Mouse (Mus musculus) midbrain, embryonic 11.5 days (tissue): ENCODE measurements around the gene Plxdc2. TPM values are rescaled to one million over a fixed set of nuclear protein-coding genes. Genes with fewer than 3 reads are reported as not detected.

Experiments used
- ATAC-seq: fragments of 200-750 bp; cut with Nextera tagmentation; 2 replicates; pipeline ENCODE4 v1.8.0; 2017; ENCODE audit warnings: moderate TSS enrichment, moderate library complexity; ENCODE audit not compliant: low FRiP score
- DNase-seq: peaks from one replicate; pipeline ENCODE4 v3.0.0; 2015; ENCODE audit warnings: low spot score; ENCODE audit errors: missing footprints
- H3K27ac ChIP-seq: fragments of 300-500 bp; sonication (generic); 2 replicates; pipeline ENCODE4 v1.5.1; 2014; ENCODE audit warnings: low read depth, low read length
- H3K27me3 ChIP-seq: fragments of 300-500 bp; sonication (generic); 2 replicates; pipeline ENCODE4 v1.6.1; 2014; ENCODE audit warnings: mild to moderate bottlenecking, low read length, moderate library complexity, mixed read lengths; ENCODE audit not compliant: control insufficient read depth, insufficient read depth
- H3K36me3 ChIP-seq: fragments of 300-500 bp; sonication (generic); 2 replicates; pipeline ENCODE4 v1.6.1; 2014; ENCODE audit warnings: mild to moderate bottlenecking, low read length, moderate library complexity, mixed read lengths; ENCODE audit not compliant: control insufficient read depth, insufficient read depth
- H3K4me1 ChIP-seq: fragments of 300-500 bp; sonication (generic); 2 replicates; pipeline ENCODE4 v1.6.1; 2014; ENCODE audit warnings: low read length; ENCODE audit not compliant: control insufficient read depth, insufficient read depth
- H3K4me2 ChIP-seq: fragments of 300-500 bp; sonication (generic); 2 replicates; pipeline ENCODE4 v1.6.1; 2014; ENCODE audit warnings: mild to moderate bottlenecking, moderate library complexity
- H3K4me3 ChIP-seq: fragments of 300-500 bp; sonication (generic); 2 replicates; pipeline ENCODE4 v1.5.1; 2014; ENCODE audit warnings: low read depth, low read length
- H3K9ac ChIP-seq: fragments of 300-500 bp; sonication (generic); 2 replicates; pipeline ENCODE4 v1.6.1; 2014; ENCODE audit warnings: low read length
- H3K9me3 ChIP-seq: fragments of 300-500 bp; sonication (generic); 2 replicates; pipeline ENCODE4 v1.6.1; 2016; ENCODE audit warnings: low read length; ENCODE audit not compliant: control insufficient read depth
- WGBS: fragments of 180-500 bp; shearing (Covaris S2); extraction: QIAGEN DNeasy Blood & Tissue Kit; methylation state at CpG from one replicate; pipeline ENCODE4 v1.1.7; 2014; 5-methylcytosine and 5-hydroxymethylcytosine counted together
- polyA plus RNA-seq: library from polyadenylated mRNA; unstranded; fragments of >200 nt; fragmentation: Nextera tagmentation; extraction: Ambion mirVana; gene quantifications from 2 replicates; pipeline ENCODE4 v1.2.1, GENCODE M21; 2014

Plxdc2 gene
- polyA plus RNA-seq, 1 experiment from 2014 or later = 16.1 TPM

- WGBS = 83% methylated on average over 2 of the region's 2 CpGs
- ATAC-seq (no peak), DNase-seq (no peak)
- no peak overlapping the region for H3K9ac ChIP-seq
- H3K4me2 ChIP-seq = no peak overlapping the region
- no peaks in the 10 kb centered on the region for H3K27me3 ChIP-seq
- H3K4me1 ChIP-seq = no peaks in the 10 kb centered on the region
- H3K4me3 ChIP-seq = no peak overlapping the region
- H3K27ac ChIP-seq = no peak overlapping the region
- no peaks in the 10 kb centered on the region for H3K9me3 ChIP-seq
- no peaks in the 10 kb centered on the region for H3K36me3 ChIP-seq
These were observed 295.6 kb downstream of the Plxdc2 start for GRCm38 (mm10) chr2:16651713-16652112.

- Histone ChIP-seq H3K9me3 (no peaks in the 10 kb centered on the region), H3K9ac (no peak overlapping the region), H3K4me2 (no peak overlapping the region), H3K27ac (no peak overlapping the region), H3K4me3 (no peak overlapping the region), H3K36me3 (no peaks in the 10 kb centered on the region), H3K27me3 (no peaks in the 10 kb centered on the region), H3K4me1 (no peaks in the 10 kb centered on the region)
- DNase-seq (no peak), ATAC-seq (peak; percentile 35; the same call in 1 of the 2 replicates)
- 54% methylated on average over 1 of the region's 1 CpGs for WGBS
These were observed 308.4 kb downstream of the Plxdc2 start for GRCm38 (mm10) chr2:16664516-16664915.

- no peaks in the 10 kb centered on the region for H3K36me3 ChIP-seq
- H3K4me2 ChIP-seq = no peak overlapping the region
- no peak for ATAC-seq
- no peak overlapping the region for H3K27ac ChIP-seq
- H3K4me1 ChIP-seq = no peaks in the 10 kb centered on the region
- WGBS = 91% methylated on average over 1 of the region's 1 CpGs
- H3K4me3 ChIP-seq = no peak overlapping the region
- no peaks in the 10 kb centered on the region for H3K9me3 ChIP-seq
- no peak for DNase-seq
- no peaks in the 10 kb centered on the region for H3K27me3 ChIP-seq
- H3K9ac ChIP-seq = no peak overlapping the region
These were observed 312.3 kb downstream of the Plxdc2 start for GRCm38 (mm10) chr2:16668391-16668790.

GRCm38 (mm10) chr2:16682905-16683304 is 326.8 kb downstream of the Plxdc2 start:
- DNase-seq (no peak), ATAC-seq (no peak)
- H3K27me3 ChIP-seq = no peaks in the 10 kb centered on the region
- H3K9ac ChIP-seq = no peak overlapping the region
- H3K4me2 ChIP-seq = no peak overlapping the region
- WGBS = 96% methylated on average over 3 of the region's 3 CpGs
- H3K9me3 ChIP-seq = no peaks in the 10 kb centered on the region
- H3K27ac ChIP-seq = no peak overlapping the region
- no peaks in the 10 kb centered on the region for H3K4me1 ChIP-seq
- no peak overlapping the region for H3K4me3 ChIP-seq
- H3K36me3 ChIP-seq = no peaks in the 10 kb centered on the region

- 90% methylated on average over 3 of the region's 3 CpGs for WGBS
- no peak overlapping the region for H3K27ac ChIP-seq
- H3K36me3 ChIP-seq = no peaks in the 10 kb centered on the region
- H3K9ac ChIP-seq = no peak overlapping the region
- no peak overlapping the region for H3K4me2 ChIP-seq
- no peak for ATAC-seq
- H3K4me3 ChIP-seq = no peak overlapping the region
- H3K9me3 ChIP-seq = no peaks in the 10 kb centered on the region
- H3K4me1 ChIP-seq = no peaks in the 10 kb centered on the region
- no peaks in the 10 kb centered on the region for H3K27me3 ChIP-seq
- no peak for DNase-seq
These were observed 327.6 kb downstream of the Plxdc2 start for GRCm38 (mm10) chr2:16683739-16684138.

GRCm38 (mm10) chr2:16684529-16684928 is 328.4 kb downstream of the Plxdc2 start:
- no peaks in the 10 kb centered on the region for H3K27me3 ChIP-seq
- H3K4me3 ChIP-seq = no peak overlapping the region
- H3K9me3 ChIP-seq = no peaks in the 10 kb centered on the region
- H3K27ac ChIP-seq = no peak overlapping the region
- H3K4me2 ChIP-seq = no peak overlapping the region
- WGBS = 100% methylated on average over 1 of the region's 1 CpGs
- no peaks in the 10 kb centered on the region for H3K4me1 ChIP-seq
- no peaks in the 10 kb centered on the region for H3K36me3 ChIP-seq
- no peak overlapping the region for H3K9ac ChIP-seq
- no peak for ATAC-seq
- DNase-seq = no peak

GRCm38 (mm10) chr2:16696390-16696789 is 340.3 kb downstream of the Plxdc2 start:
- ATAC-seq = no peak
- WGBS = 57% methylated on average over 2 of the region's 2 CpGs
- Histone ChIP-seq H3K27me3 (no peaks in the 10 kb centered on the region), H3K9ac (no peak overlapping the region), H3K4me2 (no peak overlapping the region), H3K4me3 (no peak overlapping the region), H3K27ac (no peak overlapping the region), H3K36me3 (no peaks in the 10 kb centered on the region), H3K9me3 (no peaks in the 10 kb centered on the region), H3K4me1 (no peaks in the 10 kb centered on the region)
- DNase-seq = peak; percentile 44

- Histone ChIP-seq H3K36me3 (no peaks in the 10 kb centered on the region), H3K4me2 (no peak overlapping the region), H3K9me3 (no peaks in the 10 kb centered on the region), H3K27ac (no peak overlapping the region), H3K4me1 (no peaks in the 10 kb centered on the region), H3K9ac (no peak overlapping the region), H3K27me3 (no peaks in the 10 kb centered on the region), H3K4me3 (no peak overlapping the region)
- 82% methylated on average over 5 of the region's 5 CpGs for WGBS
- no peak for ATAC-seq
- peak; percentile 59 for DNase-seq
These were observed 341.1 kb downstream of the Plxdc2 start for GRCm38 (mm10) chr2:16697181-16697580.

- no peaks in the 10 kb centered on the region for H3K9me3 ChIP-seq
- 85% methylated on average over 2 of the region's 2 CpGs for WGBS
- ATAC-seq (no peak), DNase-seq (peak; percentile 79)
- H3K27me3 ChIP-seq = no peaks in the 10 kb centered on the region
- H3K4me3 ChIP-seq = no peak overlapping the region
- no peak overlapping the region for H3K27ac ChIP-seq
- H3K4me2 ChIP-seq = no peak overlapping the region
- no peaks in the 10 kb centered on the region for H3K36me3 ChIP-seq
- H3K9ac ChIP-seq = no peak overlapping the region
- H3K4me1 ChIP-seq = no peaks in the 10 kb centered on the region
These were observed 350.1 kb downstream of the Plxdc2 start for GRCm38 (mm10) chr2:16706227-16706626.

- ATAC-seq (no peak), DNase-seq (no peak)
- Histone ChIP-seq H3K4me2 (no peak overlapping the region), H3K4me3 (no peak overlapping the region), H3K27me3 (no peaks in the 10 kb centered on the region), H3K9ac (no peak overlapping the region), H3K36me3 (no peaks in the 10 kb centered on the region), H3K27ac (no peak overlapping the region), H3K9me3 (no peaks in the 10 kb centered on the region), H3K4me1 (no peaks in the 10 kb centered on the region)
- WGBS = 74% methylated on average over 6 of the region's 6 CpGs
These were observed 353.8 kb downstream of the Plxdc2 start for GRCm38 (mm10) chr2:16709885-16710284.
